Mouse (Mus musculus) common myeloid progenitor, adult 5-6 weeks (primary cell): Measurements from ENCODE around the gene Zfhx3. TPM values are rescaled to one million over a fixed set of nuclear protein-coding genes. Genes with fewer than 3 reads are reported as not detected.

Source experiments
- ATAC-seq: replicated peaks from 2 replicates; pipeline ENCODE4 v1.8.0; 2016; ENCODE audit warnings: low read depth, mild to moderate bottlenecking, moderate TSS enrichment, inconsistent platforms; ENCODE audit not compliant: poor library complexity, severe bottlenecking
- total RNA-seq: library from RNA; stranded (forward); fragments of 200-1000, 187-1606 nt; gene quantifications from 2 replicates; pipeline ENCODE4 v1.2.3, GENCODE M21; 2017

Zfhx3 gene
- total RNA-seq, 1 experiment from 2014 or later = 1.6 TPM

GRCm38 (mm10) chr8:108613280-108613679 lies 670.8 kb downstream of the Zfhx3 start:
- no peak for ATAC-seq

DNA sequence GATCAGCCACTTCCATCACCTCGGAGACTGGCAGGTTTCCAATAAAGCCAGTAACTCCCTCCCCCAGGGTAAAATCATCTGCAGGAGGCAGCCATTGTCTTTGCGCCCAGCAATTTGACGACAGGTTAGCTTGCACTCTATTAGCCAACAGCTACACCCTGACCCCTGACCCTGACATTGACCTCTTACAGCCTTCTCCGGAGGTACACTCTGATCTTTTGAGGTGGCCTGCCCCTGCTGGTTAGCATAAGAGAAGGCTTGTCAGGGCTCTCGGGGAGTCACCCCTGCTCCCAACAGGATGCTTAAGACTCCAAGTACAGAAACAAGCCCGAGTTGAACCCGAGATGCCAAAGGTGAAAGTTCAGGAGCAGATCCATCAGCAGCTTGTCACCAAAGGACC lies 678.9 kb downstream of the Zfhx3 start:
- ATAC-seq = no peak

- peak; percentile 71 for ATAC-seq
Observed at GRCm38 (mm10) chr8:108623660-108624059, 681.2 kb downstream of the Zfhx3 start.

DNA sequence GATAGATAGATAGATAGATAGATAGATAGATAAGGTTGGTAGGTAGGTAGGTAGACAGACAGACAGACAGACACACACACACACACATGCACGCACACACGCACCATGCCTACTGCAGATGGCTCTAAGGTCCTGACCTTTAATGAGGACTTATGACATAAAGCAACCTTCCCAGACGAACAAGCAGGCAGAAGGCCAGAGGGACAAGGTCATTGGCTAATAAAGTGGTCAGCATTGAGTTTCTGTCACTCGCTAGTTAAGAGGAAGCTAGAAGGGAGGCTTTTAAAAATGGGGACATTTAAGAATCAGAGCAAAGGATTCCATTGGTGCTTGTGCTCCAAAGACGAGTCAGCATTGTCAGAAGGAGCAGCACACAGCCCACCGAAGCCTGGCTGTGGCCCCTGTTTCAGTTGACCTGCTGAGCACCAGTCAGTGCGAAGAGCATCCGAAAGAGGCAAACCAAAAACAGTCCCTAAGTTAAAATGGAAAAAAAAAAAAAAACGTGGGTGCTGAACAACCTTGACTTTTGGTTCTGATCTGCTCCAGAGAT lies 683.2 kb downstream of the Zfhx3 start:
- ATAC-seq = no peak

DNA sequence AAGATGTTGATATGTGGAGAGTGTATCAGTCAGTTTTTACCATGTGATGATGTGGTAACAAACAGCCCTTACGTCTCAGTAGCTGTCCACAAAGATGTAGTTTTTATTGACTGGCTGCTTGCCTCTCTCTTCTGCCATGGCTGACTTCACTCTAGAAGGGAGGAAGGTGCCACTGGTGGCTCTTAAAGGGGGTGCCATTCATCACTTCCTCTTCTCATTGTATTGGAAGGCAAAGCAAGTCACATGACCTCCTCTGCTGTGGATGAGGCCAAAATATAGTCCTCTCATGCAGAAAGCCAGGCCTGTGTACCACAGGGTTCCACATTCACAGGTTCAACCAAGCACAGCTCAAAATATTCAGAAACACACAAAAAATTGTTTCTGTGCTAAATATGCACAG lies 688.6 kb downstream of the Zfhx3 start:
- 0 out of 2 replicates have a peak, but pooled peaks have one; percentile 21 for ATAC-seq

DNA sequence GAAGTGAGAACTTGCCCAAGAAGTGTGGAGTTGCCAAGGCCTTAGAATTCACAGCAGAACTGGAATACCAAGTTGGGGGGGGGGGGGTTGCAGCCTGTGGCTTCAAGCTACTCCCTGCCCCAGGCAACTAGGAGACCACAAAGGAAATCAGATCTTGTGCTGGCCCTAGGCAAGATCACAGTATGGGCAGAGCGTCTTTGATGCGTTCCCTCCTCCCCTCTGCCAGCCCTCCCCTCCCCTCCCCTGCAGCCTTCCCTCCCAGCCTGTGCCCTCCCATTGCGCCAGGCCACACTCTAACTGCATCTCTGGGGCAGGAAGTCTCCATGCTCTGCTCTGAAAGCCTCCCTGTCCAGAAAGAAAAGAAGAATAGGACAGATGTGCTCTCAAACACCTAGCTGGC lies 691.8 kb downstream of the Zfhx3 start:
- ATAC-seq = peak; percentile 75

GRCm38 (mm10) chr8:108637887-108638286 lies 695.4 kb downstream of the Zfhx3 start:
- no peak for ATAC-seq

- no peak for ATAC-seq
Observed at GRCm38 (mm10) chr8:108645660-108646059, 703.2 kb downstream of the Zfhx3 start.

GRCm38 (mm10) chr8:108647556-108647955 lies 705.1 kb downstream of the Zfhx3 start:
- 0 out of 2 replicates have a peak, but pooled peaks have one; percentile 56 for ATAC-seq

GRCm38 (mm10) chr8:108648993-108649392 lies 706.5 kb downstream of the Zfhx3 start:
- no peak for ATAC-seq

DNA sequence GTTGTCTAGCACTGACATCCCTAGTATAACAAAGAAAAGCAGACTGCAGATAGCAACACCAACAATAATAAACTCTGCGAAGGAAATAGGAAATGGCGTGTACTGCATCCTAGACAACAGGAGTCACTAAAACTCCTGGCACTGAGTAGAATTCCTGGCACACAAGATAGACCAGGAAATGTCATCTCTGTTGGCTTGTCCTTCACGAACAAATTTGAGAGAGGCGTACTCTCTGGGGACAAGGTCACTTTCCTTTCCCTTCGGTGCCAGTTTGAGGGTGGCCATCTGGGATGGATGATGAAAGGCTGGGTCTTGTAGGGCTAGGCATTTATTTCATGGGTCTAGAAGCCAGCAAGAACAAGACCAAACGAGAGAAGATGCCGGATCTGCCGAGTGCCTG lies 708.4 kb downstream of the Zfhx3 start:
- no peak for ATAC-seq

- ATAC-seq = no peak
Observed at GRCm38 (mm10) chr8:108661486-108662093, 719.1 kb downstream of the Zfhx3 start.

GRCm38 (mm10) chr8:108662766-108663165 lies 720.3 kb downstream of the Zfhx3 start:
- no peak; the same call in 1 of the 2 replicates for ATAC-seq

DNA sequence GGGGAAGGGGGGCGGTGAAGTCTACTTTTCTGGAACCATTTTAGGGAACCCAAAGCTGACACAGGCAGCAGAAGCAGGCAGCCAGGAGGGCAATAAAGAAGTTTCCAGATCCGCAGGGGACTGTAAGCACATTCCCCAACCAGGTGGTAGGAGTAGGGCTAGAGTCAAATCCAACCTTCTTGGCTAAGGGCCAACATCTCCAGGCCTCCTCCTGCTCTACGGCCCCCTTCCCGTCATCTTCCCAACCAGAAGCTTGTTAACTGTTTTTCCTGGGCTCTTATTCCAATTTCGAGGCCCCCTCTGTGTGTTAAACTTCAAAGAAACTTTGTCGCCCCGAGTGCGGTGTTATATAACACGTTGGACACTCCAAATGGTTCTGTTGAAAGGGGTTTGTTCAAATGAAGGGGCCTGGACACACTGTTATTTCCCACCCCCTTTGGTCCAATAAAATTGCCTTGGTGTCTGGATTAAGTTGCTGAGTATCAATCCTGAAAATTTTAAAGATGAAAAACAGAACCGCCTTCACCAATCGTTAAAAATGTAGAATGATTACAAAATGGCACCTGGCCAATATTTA lies 729.6 kb downstream of the Zfhx3 start:
- no peak for ATAC-seq

DNA sequence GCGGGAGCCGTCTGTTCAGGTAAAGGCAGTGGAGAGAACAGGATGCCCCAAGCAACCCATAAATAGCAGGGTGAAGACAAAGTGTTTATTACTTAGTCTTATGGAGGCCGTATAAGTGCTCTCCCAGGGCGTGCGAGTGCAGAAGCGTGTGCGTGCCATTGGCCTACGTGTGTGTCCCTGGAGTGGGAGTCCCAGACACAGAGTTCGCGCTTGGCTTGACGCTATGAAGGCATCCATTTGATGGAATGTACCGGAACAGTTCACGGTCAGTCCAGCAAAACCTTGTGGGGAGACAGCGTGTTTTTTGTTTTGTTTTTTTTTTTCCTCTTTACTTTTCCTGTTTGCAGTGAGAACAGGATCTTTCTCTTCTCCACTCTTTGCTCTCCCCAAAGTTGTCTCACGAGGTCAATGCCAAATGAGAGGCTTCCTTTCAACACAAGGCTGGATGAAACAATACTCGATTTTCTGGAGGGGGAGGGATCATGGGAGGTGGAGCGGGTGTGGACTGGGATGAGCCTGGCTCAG lies 732.6 kb downstream of the Zfhx3 start:
- no peak for ATAC-seq

DNA sequence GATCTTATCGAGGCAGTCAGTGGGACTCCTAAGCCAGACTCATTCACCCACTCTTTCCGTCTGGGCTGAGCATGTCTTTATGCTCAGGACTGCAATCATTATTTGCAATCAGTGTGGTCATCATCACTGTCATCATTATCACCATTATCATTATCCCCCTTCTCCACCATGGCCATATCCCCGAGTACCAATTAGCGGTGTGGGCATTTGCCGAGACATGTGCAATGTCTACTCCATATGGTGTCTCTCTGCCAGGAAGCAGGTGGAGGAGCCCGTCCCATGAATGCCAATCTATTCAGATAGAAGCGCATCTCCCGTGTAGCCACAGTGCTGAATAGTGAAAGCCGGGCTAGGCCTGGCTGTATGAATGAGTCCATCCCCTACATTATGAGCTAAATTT lies 747.2 kb downstream of the Zfhx3 start:
- no peak for ATAC-seq

DNA sequence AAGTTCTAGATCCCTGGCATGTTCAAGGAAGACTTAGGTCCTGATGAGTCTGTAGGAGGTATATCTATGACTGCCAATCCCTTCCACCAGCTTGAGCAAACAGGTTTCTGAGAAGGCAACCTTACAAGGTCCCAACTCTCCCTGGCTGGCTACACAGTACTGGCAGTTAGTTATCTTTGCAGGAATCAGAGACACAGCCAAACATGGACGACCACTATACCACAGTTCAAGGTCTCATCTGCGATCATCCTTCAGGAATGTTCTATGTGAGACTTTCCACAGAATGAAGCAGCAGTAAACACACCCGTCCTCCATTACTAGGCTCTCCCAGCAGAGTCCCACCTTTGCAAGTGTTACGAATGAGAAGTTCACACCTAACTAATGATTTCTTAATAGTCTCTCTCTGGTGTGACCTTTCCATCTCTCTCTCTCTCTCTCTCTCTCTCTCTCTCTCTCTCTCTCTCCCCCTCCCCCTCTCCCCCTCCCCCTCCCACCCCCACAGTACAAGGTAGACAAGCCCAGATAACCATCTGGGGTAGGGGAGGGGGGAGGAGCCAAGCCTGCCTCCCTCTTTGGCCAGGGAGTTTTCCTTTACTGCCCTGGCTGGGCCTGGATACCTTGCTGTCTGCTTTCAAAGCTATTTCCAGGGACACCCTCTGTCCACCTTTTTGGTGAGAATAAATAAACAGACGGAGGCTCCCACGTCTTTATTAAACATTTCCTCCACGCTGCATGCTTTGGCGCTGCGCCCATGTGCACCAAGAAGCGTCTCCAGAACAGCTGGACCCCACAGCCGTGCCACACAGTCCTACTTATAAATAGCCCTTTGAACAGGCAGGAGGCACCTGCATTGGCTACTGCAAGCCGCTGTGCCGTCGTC lies 748.4 kb downstream of the Zfhx3 start:
- ATAC-seq = 0 out of 2 replicates have a peak, but pooled peaks have one; percentile 3

GRCm38 (mm10) chr8:108691456-108692238 lies 749.2 kb downstream of the Zfhx3 start:
- peak; percentile 72 for ATAC-seq

GRCm38 (mm10) chr8:108692239-108692627 lies 749.8 kb downstream of the Zfhx3 start:
- no peak for ATAC-seq
